Mouse (Mus musculus) thymus, adult 2 months (tissue): ENCODE results near the gene Trim8. TPM values are rescaled to one million over a fixed set of nuclear protein-coding genes. Genes with fewer than 3 reads are reported as not detected.

Source experiments
- DNase-seq: peaks from one replicate; pipeline ENCODE4 v3.0.0; 2021
- H3K27ac ChIP-seq: fragments of 200-500 bp; 2 replicates; pipeline ENCODE4 v1.5.1; 2012; ENCODE audit warnings: low read length, control low read depth; ENCODE audit not compliant: control insufficient read depth, insufficient read depth
- H3K27me3 ChIP-seq: fragments of 200-500 bp; 2 replicates; pipeline ENCODE4 v1.6.1; 2012; ENCODE audit warnings: mild to moderate bottlenecking, low read length, moderate library complexity, mixed read lengths; ENCODE audit not compliant: control insufficient read depth, insufficient read depth
- H3K36me3 ChIP-seq: fragments of 200-500 bp; 2 replicates; pipeline ENCODE4 v1.6.1; 2012; ENCODE audit warnings: mild to moderate bottlenecking, low read length, moderate library complexity; ENCODE audit not compliant: control insufficient read depth, insufficient read depth
- H3K4me1 ChIP-seq: fragments of 200-500 bp; replicated peaks from 2 replicates; pipeline ENCODE4 v1.6.1; 2012; ENCODE audit warnings: low read length; ENCODE audit not compliant: control insufficient read depth, insufficient read depth
- H3K4me3 ChIP-seq: fragments of 200-500 bp; 2 replicates; pipeline ENCODE4 v1.5.1; 2012; ENCODE audit warnings: mild to moderate bottlenecking, low read length, control low read depth, moderate library complexity; ENCODE audit not compliant: control insufficient read depth, insufficient read depth
- CTCF ChIP-seq: fragments of 200-500 bp; IDR thresholded peaks from 2 replicates; pipeline ENCODE4 v1.5.1; 2012; ENCODE audit warnings: mild to moderate bottlenecking, control low read depth, low read length, moderate library complexity, borderline replicate concordance; ENCODE audit not compliant: control insufficient read depth, poor library complexity, insufficient read depth; ENCODE audit errors: extremely low read depth
- POLR2A ChIP-seq: fragments of 200-500 bp; IDR thresholded peaks from 2 replicates; pipeline ENCODE4 v1.6.1; 2012; ENCODE audit warnings: mild to moderate bottlenecking, low read length, control low read depth, moderate library complexity; ENCODE audit not compliant: control insufficient read depth, poor library complexity, insufficient read depth; ENCODE audit errors: extremely low read depth
- WGBS: fragments of 180-500 bp; shearing (Covaris S2); methylation state at CpG from one replicate; pipeline ENCODE4 v1.1.7; 2018; 5-methylcytosine and 5-hydroxymethylcytosine counted together
- polyA plus RNA-seq: library from polyadenylated mRNA; depleted of rRNA; stranded (reverse); fragments of >200 nt; gene quantifications from 2 replicates; pipeline ENCODE4 v1.2.3, GENCODE M21; 2012

The Trim8 gene
- polyA plus RNA-seq, 1 experiment: 57.9 TPM

DNA sequence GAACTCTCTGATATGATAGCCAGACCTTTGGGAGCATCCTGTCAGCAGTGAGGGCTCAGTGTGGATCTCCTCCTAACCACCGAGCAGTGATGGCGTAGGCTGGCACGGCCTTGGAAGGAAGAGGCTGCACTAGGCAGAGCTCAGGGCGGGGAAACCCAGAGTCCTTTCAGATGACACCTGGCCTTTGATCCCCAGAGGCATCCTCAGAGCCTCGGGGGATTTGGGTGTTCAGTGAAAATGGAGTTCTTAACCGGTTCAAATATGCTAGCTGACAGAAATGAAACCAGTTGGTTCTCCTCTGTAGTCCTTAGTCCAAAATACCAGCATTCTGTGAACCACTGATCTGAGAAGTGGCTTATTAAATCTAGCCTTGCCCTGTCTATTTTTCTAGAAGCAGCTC lies 35.3 kb upstream of the Trim8 start:
- H3K27ac ChIP-seq: 0 out of 2 replicates have a peak overlapping the region, but pooled peaks have one; percentile 89

DNA sequence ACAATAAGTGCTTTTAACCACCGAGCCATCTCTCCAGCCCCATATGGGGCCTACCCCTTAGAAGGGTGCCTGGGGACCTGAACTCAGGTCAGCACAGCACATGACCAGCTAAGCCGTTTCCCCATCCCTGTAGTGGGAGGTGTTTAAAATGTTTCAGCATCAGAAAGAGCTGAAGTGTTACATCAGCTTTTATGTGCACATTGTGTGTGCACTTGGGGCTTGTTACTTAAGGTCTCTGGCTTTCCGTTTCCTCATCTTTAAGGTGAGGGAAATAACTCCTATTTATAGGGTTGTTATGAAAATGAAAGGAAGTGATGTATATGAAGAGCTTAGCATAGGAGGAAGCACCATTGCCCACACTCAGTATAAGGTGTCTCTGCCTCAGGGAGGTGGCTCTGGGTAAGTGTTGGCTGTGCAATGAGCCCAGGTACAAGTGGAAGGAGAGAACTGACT lies 34.4 kb upstream of the Trim8 start:
- Histone ChIP-seq H3K36me3 (no peaks in the 10 kb centered on the region), H3K4me3 (no peak overlapping the region), H3K27me3 (no peaks in the 10 kb centered on the region), H3K27ac (peak overlapping the region; percentile 89), H3K4me1 (peaks cover 39% of the 10 kb centered on the region)
- TF ChIP-seq POLR2A: no peak
- no peak for TF ChIP-seq CTCF
- DNase-seq: no peak
- whole genome bisulfite sequencing: 48% methylated on average over 3 of the region's 3 CpGs

More for the DNA sequence above, 35.3 kb upstream of the Trim8 start:
- DNase-seq: peak; percentile 19
- WGBS: 11% methylated on average over 6 of the region's 6 CpGs
- H3K4me3 ChIP-seq: no peak overlapping the region
- TF ChIP-seq CTCF: no peak
- no peak for TF ChIP-seq POLR2A
- no peaks in the 10 kb centered on the region for H3K27me3 ChIP-seq
- peaks cover 30% of the 10 kb centered on the region for H3K4me1 ChIP-seq
- H3K36me3 ChIP-seq: no peaks in the 10 kb centered on the region

DNA sequence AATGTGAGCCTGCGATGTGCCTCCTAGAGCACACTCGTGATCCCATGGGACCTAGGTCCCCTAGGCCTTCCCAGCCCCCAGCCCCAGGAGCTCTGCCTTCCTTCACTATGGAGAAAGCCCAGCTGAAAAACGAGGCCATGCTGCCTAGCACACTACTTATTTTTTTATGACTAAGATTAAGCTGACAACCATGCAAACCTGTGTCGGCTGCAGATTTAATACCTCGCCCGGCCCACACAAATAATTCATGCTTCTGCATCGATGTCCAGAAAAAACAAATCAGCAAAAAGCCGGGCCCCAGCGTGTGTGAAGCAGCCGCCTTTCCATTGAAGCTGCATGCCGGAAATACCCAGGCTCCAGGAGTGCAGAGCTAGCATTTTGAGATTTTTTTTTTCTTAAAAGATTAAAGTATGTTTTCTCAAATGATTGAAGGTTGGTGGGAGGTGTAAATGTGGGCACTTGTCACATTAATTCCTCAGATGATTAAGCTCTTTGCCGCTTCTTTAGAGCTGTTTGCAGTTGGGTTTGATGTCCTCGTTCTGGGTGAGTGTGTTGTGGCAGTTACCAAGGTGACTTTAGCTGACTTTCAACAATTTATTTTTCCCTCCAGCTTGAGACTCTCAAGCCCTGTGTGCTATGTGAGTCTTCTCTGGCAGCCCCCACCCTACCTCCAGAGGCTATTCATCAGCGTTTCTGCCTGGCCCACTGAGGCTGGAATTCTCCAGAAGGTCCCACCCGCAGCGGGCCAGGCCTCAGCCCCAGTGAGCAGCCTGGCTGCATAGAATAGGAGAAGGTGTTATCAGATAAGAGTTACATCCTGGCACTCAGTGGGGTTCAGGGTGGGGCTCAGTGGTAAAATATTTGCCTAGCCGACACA lies 30.9 kb upstream of the Trim8 start:
- peak; percentile 34 for DNase-seq
- no peak overlapping the region for H3K4me3 ChIP-seq
- H3K27ac ChIP-seq: peak overlapping the region; percentile 92
- TF ChIP-seq POLR2A: no peak
- TF ChIP-seq CTCF: no peak
- 59% methylated on average over 17 of the region's 17 CpGs for WGBS
- no peaks in the 10 kb centered on the region for H3K27me3 ChIP-seq
- peaks cover 4% of the 10 kb centered on the region; the same call in 1 of the 2 replicates for H3K36me3 ChIP-seq
- H3K4me1 ChIP-seq: peaks cover 39% of the 10 kb centered on the region

DNA sequence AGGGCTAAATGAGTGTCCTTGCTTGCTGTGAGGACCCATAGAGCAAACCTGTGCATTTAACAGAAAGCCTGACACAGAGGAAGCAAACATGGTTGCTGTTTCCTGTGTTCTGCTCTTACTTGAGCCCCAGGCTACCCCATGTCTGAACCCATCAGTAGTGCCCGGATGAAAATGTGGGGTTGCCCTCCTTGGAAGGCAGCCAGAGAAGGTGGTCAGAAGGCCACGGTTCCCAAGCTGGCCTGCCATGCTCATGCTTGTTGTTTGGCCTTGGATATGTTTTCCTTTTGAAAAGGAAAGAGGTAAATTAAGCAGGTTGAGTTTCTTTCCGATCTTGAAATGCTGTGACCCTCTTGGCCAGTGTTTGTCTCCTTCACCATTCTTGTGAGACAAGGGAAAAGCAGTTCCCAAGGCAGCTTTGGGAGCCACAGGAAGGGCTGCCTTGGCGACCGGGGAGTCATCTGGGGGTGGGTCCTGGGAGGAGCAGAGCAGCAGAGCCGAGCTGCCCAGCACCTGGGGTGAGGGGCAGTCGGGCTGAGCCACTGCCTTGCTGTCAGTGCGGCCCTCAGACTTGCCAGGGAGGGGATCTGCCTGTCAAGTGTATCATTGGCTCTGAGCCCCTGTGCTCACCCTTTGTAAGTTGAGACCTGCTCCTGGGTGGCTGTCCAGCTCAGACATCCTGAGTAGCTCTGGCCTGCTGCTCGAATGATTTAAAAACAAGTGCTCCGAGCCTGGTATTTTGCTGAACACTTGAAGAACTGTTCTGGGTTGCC lies 30.0 kb upstream of the Trim8 start:
- Histone ChIP-seq H3K4me1 (peaks cover 32% of the 10 kb centered on the region), H3K27me3 (no peaks in the 10 kb centered on the region), H3K36me3 (peaks cover 5% of the 10 kb centered on the region; the same call in 1 of the 2 replicates), H3K27ac (peak overlapping the region; percentile 92), H3K4me3 (no peak overlapping the region)
- peak; percentile 16 for DNase-seq
- TF ChIP-seq POLR2A: no peak
- TF ChIP-seq CTCF: no peak
- WGBS: 48% methylated on average over 10 of the region's 10 CpGs

DNA sequence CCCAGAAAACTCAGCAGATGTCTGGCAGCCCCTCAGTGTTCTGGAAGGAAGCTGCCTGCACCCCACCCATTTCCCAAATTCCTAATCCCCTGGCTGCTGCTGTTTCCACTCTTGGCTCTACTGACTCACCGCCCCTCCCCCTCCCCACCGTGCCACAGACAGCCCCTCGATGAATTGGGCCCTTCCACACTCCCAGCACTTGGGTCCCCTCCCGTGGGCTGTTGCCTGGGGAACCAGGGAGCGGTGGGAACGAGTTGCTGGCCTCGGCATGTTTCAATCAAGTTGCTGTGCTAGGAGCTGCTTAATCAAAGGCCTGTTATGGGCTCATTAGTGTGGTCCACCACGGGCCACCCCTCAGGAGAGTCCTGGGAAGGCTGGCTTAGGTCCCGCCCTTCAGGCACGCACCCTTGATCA lies 24.1 kb upstream of the Trim8 start:
- H3K27ac ChIP-seq: no peak overlapping the region
- peaks cover 26% of the 10 kb centered on the region for H3K4me1 ChIP-seq
- 87% methylated on average over 10 of the region's 10 CpGs for WGBS
- DNase-seq: no peak
- H3K4me3 ChIP-seq: no peak overlapping the region
- TF ChIP-seq POLR2A (no peak), CTCF (no peak)
- H3K36me3 ChIP-seq: peaks cover 5% of the 10 kb centered on the region; the same call in 1 of the 2 replicates
- no peaks in the 10 kb centered on the region for H3K27me3 ChIP-seq

GRCm38 (mm10) chr19:46478242-46478641 lies 23.3 kb upstream of the Trim8 start:
- DNase-seq: no peak
- TF ChIP-seq POLR2A (no peak), CTCF (no peak)
- H3K4me1 ChIP-seq: peaks cover 29% of the 10 kb centered on the region
- peaks cover 5% of the 10 kb centered on the region; the same call in 1 of the 2 replicates for H3K36me3 ChIP-seq
- no peaks in the 10 kb centered on the region for H3K27me3 ChIP-seq
- no peak overlapping the region for H3K27ac ChIP-seq
- no peak overlapping the region for H3K4me3 ChIP-seq
- 94% methylated on average over 4 of the region's 4 CpGs for WGBS
